Mouse (Mus musculus) liver, postnatal 0 days (tissue): ENCODE results near the gene Lat2.

Experiments
- CTCF ChIP-seq: sonication (generic); IDR thresholded peaks from 2 replicates; pipeline ENCODE4 v1.5.1; 2016; ENCODE audit warnings: antibody characterized with exemption, low read depth
- EP300 ChIP-seq: IDR thresholded peaks from 2 replicates; pipeline ENCODE4 v1.6.1; 2016; ENCODE audit warnings: antibody characterized with exemption, low read depth, mild to moderate bottlenecking

- TF ChIP-seq CTCF (no peak), EP300 (no peak)
Observed at GRCm38 (mm10) chr5:134564272-134564671, 50.6 kb downstream of the Lat2 start.
